Mouse (Mus musculus): ENCODE measurements around the gene Tfap2b. TPM values are rescaled to one million over a fixed set of nuclear protein-coding genes. Genes with fewer than 3 reads are reported as not detected.

Gene Tfap2b
- total RNA-seq (2021), result 1 to 10 TPM in 1 of 2 experiments, under 1 TPM in 1; 0.74 to 1.1 TPM
- long read RNA-seq, experiment 1, result 0 reads
- long read RNA-seq, experiment 2, result 0 reads

GRCm38 (mm10) chr1:19208641-19209358 is at the start of gene Tfap2b:
TSS of gene Tfap2b (plus strand) at chr1:19208914.
- intact Hi-C loops (cut with DNase I), result loop anchor here (5.0 to 10.0 kb wide), 4 partner anchors 101 to 1246 kb away; no protein-coding TSS in a partner anchor
- no peak for DNase-seq (ENCODE audit: low spot score in 2 of 2)

GRCm38 (mm10) chr1:19178742-19179397 is 29.8 kb upstream of the Tfap2b start:
- peak; percentile 47 to 50 for DNase-seq (ENCODE audit: low spot score in 2 of 2)
- intact Hi-C loops (cut with DNase I), result loop anchor here (5.0 kb wide), 1 partner anchor 817 kb away; no protein-coding TSS in a partner anchor

- DNase-seq (ENCODE audit: low spot score in 2 of 2), result peak; percentile 25 to 62
- intact Hi-C loops (cut with DNase I), result loop anchor here (1.0 to 10.0 kb wide), 6 partner anchors 98 to 1307 kb away; no protein-coding TSS in a partner anchor
These were observed 3.1 kb upstream of the Tfap2b start for GRCm38 (mm10) chr1:19205649-19206048.

- DNase-seq (ENCODE audit: low spot score in 2 of 2), result peak; percentile 9 to 35
- intact Hi-C loops (cut with DNase I), result loop anchor here (1.0 to 10.0 kb wide), 5 partner anchors 99 to 1249 kb away; no protein-coding TSS in a partner anchor
These were observed 2.5 kb upstream of the Tfap2b start for GRCm38 (mm10) chr1:19206194-19206593.

GRCm38 (mm10) chr1:19207611-19208010 is 1.1 kb upstream of the Tfap2b start:
- no peak for DNase-seq (ENCODE audit: low spot score in 2 of 2)
- intact Hi-C loops (cut with DNase I), result loop anchor here (5.0 to 10.0 kb wide), 4 partner anchors 100 to 1247 kb away; no protein-coding TSS in a partner anchor

- intact Hi-C loops (cut with DNase I), result loop anchor here (5.0 to 10.0 kb wide), 4 partner anchors 102 to 1245 kb away; no protein-coding TSS in a partner anchor
These were observed 638 bp downstream of the Tfap2b start for GRCm38 (mm10) chr1:19209359-19209745.

GRCm38 (mm10) chr1:19209776-19210175 is 1.1 kb downstream of the Tfap2b start:
- DNase-seq (ENCODE audit: low spot score in 2 of 2), result no peak
- intact Hi-C loops (cut with DNase I), result loop anchor here (5.0 to 10.0 kb wide), 4 partner anchors 102 to 1245 kb away; no protein-coding TSS in a partner anchor

More at GRCm38 (mm10) chr1:19209359-19209745, 638 bp downstream of the Tfap2b start:
- no peak for DNase-seq (ENCODE audit: low spot score in 2 of 2)

- DNase-seq (ENCODE audit: low spot score in 2 of 2), result no peak
- intact Hi-C loops (cut with DNase I), result no loop called here
These were observed 1.7 kb downstream of the Tfap2b start for GRCm38 (mm10) chr1:19210215-19211032.

GRCm38 (mm10) chr1:19211033-19211405 is 2.3 kb downstream of the Tfap2b start:
- no peak for DNase-seq (ENCODE audit: low spot score in 2 of 2)
- intact Hi-C loops (cut with DNase I), result no loop called here

GRCm38 (mm10) chr1:19211546-19212154 is 2.9 kb downstream of the Tfap2b start:
- intact Hi-C loops (cut with DNase I), result no loop called here

GRCm38 (mm10) chr1:19212691-19213090 is 4.0 kb downstream of the Tfap2b start:
- intact Hi-C loops (cut with DNase I), result no loop called here
- DNase-seq (ENCODE audit: low spot score in 2 of 2), result no peak

More at GRCm38 (mm10) chr1:19211546-19212154, 2.9 kb downstream of the Tfap2b start:
- no peak for DNase-seq (ENCODE audit: low spot score in 2 of 2)

- intact Hi-C loops (cut with DNase I), result no loop called here
- DNase-seq (ENCODE audit: low spot score in 2 of 2), result no peak
These were observed 4.5 kb downstream of the Tfap2b start for GRCm38 (mm10) chr1:19213171-19213570.

GRCm38 (mm10) chr1:19213851-19214395 is 5.2 kb downstream of the Tfap2b start:
- no peak for DNase-seq (ENCODE audit: low spot score in 2 of 2)
- intact Hi-C loops (cut with DNase I), result no loop called here

- no peak for DNase-seq (ENCODE audit: low spot score in 2 of 2)
- intact Hi-C loops (cut with DNase I), result no loop called here
These were observed 8.7 kb downstream of the Tfap2b start for GRCm38 (mm10) chr1:19217391-19217790.

- no peak for DNase-seq (ENCODE audit: low spot score in 2 of 2)
- intact Hi-C loops (cut with DNase I), result no loop called here
These were observed 9.5 kb downstream of the Tfap2b start for GRCm38 (mm10) chr1:19218221-19218620.

GRCm38 (mm10) chr1:19219381-19219780 is 10.7 kb downstream of the Tfap2b start:
- no peak for DNase-seq (ENCODE audit: low spot score in 2 of 2)
- intact Hi-C loops (cut with DNase I), result no loop called here

GRCm38 (mm10) chr1:19220564-19220963 is 11.8 kb downstream of the Tfap2b start:
- DNase-seq (ENCODE audit: low spot score in 2 of 2), result no peak
- intact Hi-C loops (cut with DNase I), result no loop called here

GRCm38 (mm10) chr1:19221601-19222000 is 12.9 kb downstream of the Tfap2b start:
- no peak for DNase-seq (ENCODE audit: low spot score in 2 of 2)
- intact Hi-C loops (cut with DNase I), result no loop called here

- no peak for DNase-seq (ENCODE audit: low spot score in 2 of 2)
- intact Hi-C loops (cut with DNase I), result no loop called here
These were observed 18.0 kb downstream of the Tfap2b start for GRCm38 (mm10) chr1:19226699-19227098.
